Mouse (Mus musculus) C2C12 (cell line): ENCODE results near the gene Lrrc4c.

Source experiments
- CTCF ChIP-seq: IDR thresholded peaks from one replicate; pipeline ENCODE4 v1.5.1; 2011; ENCODE audit not compliant: control insufficient read depth, insufficient read depth, insufficient read length
- MAX ChIP-seq: IDR thresholded peaks from one replicate; pipeline ENCODE4 v1.6.1; 2011; ENCODE audit warnings: mild to moderate bottlenecking, control low read depth
- MYOD1 ChIP-seq: IDR thresholded peaks from one replicate; pipeline ENCODE4 v1.6.1; 2011; ENCODE audit warnings: low read depth; ENCODE audit not compliant: control insufficient read depth, insufficient read length
- USF1 ChIP-seq: IDR thresholded peaks from one replicate; pipeline ENCODE4 v1.6.1; 2011; ENCODE audit warnings: low read depth, mild to moderate bottlenecking, control low read depth, moderate library complexity

GRCm38 (mm10) chr2:96580136-96580733 lies 262.3 kb downstream of the Lrrc4c start:
- no peak for TF ChIP-seq MAX
- TF ChIP-seq CTCF, result no peak
- TF ChIP-seq USF1, result no peak
- TF ChIP-seq MYOD1, result no peak
